ENCODE assay signal across 8 mouse cellular contexts in the genomic region with DNA sequence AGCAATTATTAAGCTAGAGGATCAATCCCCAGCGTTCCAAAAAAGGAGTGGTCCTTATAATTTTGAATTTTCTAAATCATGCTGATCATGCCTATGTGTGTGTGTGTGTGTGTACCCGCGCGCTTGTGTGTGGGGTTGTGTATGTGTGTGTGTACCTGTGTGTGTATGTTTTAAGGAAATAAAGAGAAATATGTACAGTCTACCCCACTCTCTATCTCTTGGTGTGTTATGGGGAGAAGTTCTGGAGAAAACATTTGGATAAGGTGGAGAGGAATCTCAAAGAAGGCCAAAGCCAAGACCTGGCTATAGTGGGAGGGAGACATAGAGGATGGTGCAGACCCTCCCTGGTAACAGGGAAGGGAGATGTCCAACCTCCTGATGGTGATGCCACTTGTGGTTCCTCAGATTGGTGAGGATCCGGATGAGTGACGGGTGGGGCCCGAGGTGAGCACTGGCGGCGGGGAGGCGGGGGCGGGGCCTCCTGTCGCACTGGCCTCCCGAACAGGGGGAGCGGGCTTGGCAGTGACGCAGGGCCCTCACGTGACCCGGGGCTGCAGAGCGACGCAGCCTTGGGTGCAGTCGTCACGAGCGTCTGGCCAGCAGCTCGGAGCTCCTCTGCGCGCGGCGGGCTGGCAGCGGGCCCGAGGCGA. TPM values are rescaled to one million over a fixed set of nuclear protein-coding genes. Genes with fewer than 3 reads are reported as not detected.
A peak's percentile ranks its signal among the peaks of the same experiment; 100 is the strongest.
DNase-seq lines count a peak whose midpoint lies in the region; ATAC-seq and TF ChIP-seq lines count a peak whose summit lies in the region.
"Not testable (repeated sequence)": the region's sequence is repeated elsewhere in the genome, so short reads cannot be mapped to it uniquely, and the experiment has no call there.

A gene (plus strand): TSS at position 511 of the 650 bp plus-strand sequence.

- not testable (repeated sequence) for TF ChIP-seq POLR2A in olfactory bulb, adult 2 months (IDR thresholded peaks at IDR 0.05; ENCODE audit: insufficient read depth, low read depth, low read length)

- 42% methylated on average over 9 of the region's 30 CpGs for WGBS in olfactory bulb, adult 2 months

- H3K27ac ChIP-seq in olfactory bulb, adult 2 months (ENCODE audit: insufficient read depth, low read depth, low read length) = peak within 1 kb of the TSS; percentile 73

- not testable (repeated sequence) for TF ChIP-seq CTCF in olfactory bulb, adult 2 months (IDR thresholded peaks at IDR 0.05; ENCODE audit: insufficient read depth, low read depth, low read length)

- H3K4me3 ChIP-seq in olfactory bulb, adult 2 months (ENCODE audit: insufficient read depth, low read depth, low read length) = peak within 1 kb of the TSS; percentile 37

- peak; percentile 47 for DNase-seq in R1 (ENCODE audit: low read depth, low spot score)
- DNase-seq in embryo, embryonic 10.5 days (ENCODE audit: low spot score) = peak; percentile 14
- DNase-seq in gonadal fat pad, adult 2 months (ENCODE audit: low read depth) = not testable (repeated sequence)
- DNase-seq in left cerebral cortex, adult 18-20 months (ENCODE audit: low spot score in 2 of 2) = peak; percentile 10 to 51
- peak; percentile 50 for DNase-seq in lung, postnatal 10 days
- peak; percentile 70 for DNase-seq in thymus, postnatal 14 days

- ATAC-seq in inflammation-experienced regulatory T-cells, adult 6 months = peak; percentile 90

- H3K4me1 ChIP-seq in olfactory bulb, adult 2 months (ENCODE audit: control insufficient read depth, insufficient read depth, low read length) = not testable (repeated sequence)

RNA-seq across cellular contexts. Expression of the gene that starts here (rescaled TPM):
- polyA plus RNA-seq in gonadal fat pad, adult 2 months (2012; rRNA removed) = 75.4 and 93.5 TPM in 2 replicates
- 100 to 1,000 TPM in 1 of 3 experiments, 10 to 100 TPM in 2; 63.7 to 102 (median 77.7) TPM for polyA plus RNA-seq in inflammation-experienced regulatory T-cells, adult 6 months (2017; shearing (Covaris generic))
- total RNA-seq in left cerebral cortex, adult 18-20 months (2021) = 100 to 1,000 TPM; 301 to 320 TPM
- not detected in 2 replicates for polyA plus RNA-seq in olfactory bulb, adult 2 months (2012; ENCODE audit: insufficient read depth, insufficient read length, low replicate concordance, missing spikeins)
